Mouse (Mus musculus): ENCODE measurements around the gene Gm7714.
"Not testable (repeated sequence)": the region's sequence is repeated elsewhere in the genome, so short reads cannot be mapped to it uniquely, and the experiment has no call there.

Gm7714 gene

DNA sequence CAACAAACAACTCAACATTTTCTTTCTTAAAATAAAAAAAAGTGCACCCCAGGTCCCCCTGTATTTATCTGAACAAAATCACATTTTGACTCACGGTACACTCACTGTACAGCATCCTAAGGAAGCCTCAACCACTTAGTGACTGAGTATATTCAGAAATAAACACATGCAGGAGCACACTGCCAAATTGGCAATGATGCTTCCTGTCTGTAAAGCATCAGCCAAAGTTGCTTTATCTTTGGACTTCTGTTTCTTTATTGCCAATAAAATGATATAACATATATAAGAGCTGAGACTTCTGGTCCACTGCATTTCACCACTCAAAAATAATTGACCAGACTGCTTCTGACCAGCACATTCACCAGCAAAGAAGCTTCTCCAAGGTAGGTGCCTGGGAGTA, at the start of gene Gm7714:
TSS of gene Gm7714 (plus strand) at position 301 of the 400 bp plus-strand sequence.
- H3K36me3 ChIP-seq (ENCODE audit: control insufficient read depth, insufficient read depth, low read length, poor library complexity, severe bottlenecking) = no peaks in the 10 kb centered on the region
- H3K27me3 ChIP-seq (ENCODE audit: control insufficient read depth, insufficient read depth, low read length, poor library complexity, severe bottlenecking) = no peaks in the 10 kb centered on the region
- DNase-seq (ENCODE audit: low read depth, low spot score) = no peak

DNA sequence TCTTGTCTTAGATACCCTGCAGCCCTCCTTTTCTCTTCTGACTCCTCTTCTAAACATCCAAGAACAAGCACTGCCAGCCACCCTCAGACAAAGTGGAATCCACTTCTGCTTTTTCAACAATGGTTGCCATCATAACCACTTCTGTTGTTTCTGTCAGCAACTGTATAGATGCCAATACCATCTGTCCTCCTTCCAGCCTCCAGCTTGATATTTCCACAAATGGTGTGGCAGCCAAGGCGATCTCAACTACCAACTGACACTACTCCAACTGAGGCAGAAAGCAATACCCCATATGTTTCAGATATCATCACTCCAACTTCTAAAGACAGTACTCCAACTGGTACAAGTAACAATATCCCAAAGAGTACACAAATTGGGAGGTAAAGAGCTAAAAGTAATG, 12.2 kb upstream of the Gm7714 start:
- Histone ChIP-seq H3K27me3 (ENCODE audit: control insufficient read depth, insufficient read depth, low read length, poor library complexity, severe bottlenecking) (no peaks in the 10 kb centered on the region), H3K36me3 (ENCODE audit: control insufficient read depth, insufficient read depth, low read length, poor library complexity, severe bottlenecking) (no peaks in the 10 kb centered on the region)
- no peak for DNase-seq (ENCODE audit: low read depth, low spot score)

DNA sequence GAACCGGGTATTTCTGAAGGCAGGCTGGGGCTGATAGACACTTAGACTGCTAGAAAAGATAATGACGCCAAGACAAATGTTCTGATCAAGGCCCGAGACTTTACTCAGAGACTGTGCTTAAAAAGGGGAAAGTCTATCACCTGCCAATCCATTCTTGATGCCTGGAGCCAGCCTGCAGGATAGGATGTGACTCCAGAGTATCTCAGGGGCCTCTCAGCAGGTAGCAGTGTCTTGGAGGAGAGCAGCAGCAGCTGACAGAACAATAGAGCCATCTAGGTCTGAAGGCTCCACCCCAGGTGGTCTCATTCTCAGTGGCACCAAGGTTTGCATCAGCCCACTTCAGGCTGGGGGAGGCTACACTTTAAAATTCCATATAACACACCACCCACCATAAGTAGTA, 42.6 kb downstream of the Gm7714 start:
- H3K27me3 ChIP-seq (ENCODE audit: control insufficient read depth, insufficient read depth, low read length, poor library complexity, severe bottlenecking); DNase-seq (ENCODE audit: low read depth, low spot score); H3K36me3 ChIP-seq (ENCODE audit: control insufficient read depth, insufficient read depth, low read length, poor library complexity, severe bottlenecking): not testable (repeated sequence)

DNA sequence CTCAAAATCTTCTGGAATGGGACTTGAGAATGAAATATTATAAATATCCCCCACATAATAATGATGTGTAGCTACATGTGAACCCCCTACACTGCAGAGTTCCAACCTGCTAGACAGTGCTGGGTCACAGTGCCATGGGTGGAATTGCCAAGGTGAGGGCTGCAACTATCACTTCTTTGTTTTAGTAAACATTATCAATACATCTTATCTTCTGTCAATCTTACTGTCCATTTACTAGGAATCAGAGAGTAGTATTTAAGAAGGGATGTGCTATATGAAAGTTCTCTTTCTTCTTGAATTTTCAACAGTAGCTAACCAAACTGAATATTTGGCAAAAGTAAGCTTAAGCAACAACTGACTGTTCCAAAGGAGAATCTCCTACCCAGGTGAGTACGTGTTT, 48.3 kb downstream of the Gm7714 start, which contains the start of gene Prol1:
TSS of gene Prol1 (plus strand) at position 301 of the 400 bp plus-strand sequence.
- H3K36me3 ChIP-seq (ENCODE audit: control insufficient read depth, insufficient read depth, low read length, poor library complexity, severe bottlenecking) = no peaks in the 10 kb centered on the region
- DNase-seq (ENCODE audit: low read depth, low spot score) = no peak

More for the DNA sequence above, 48.3 kb downstream of the Gm7714 start, which contains the start of gene Prol1:
- no peaks in the 10 kb centered on the region for H3K27me3 ChIP-seq (ENCODE audit: control insufficient read depth, insufficient read depth, low read length, poor library complexity, severe bottlenecking)
